Mouse (Mus musculus) lung, postnatal 0 days (tissue): ENCODE measurements around the gene Trir.

Source experiments
- CTCF ChIP-seq: IDR thresholded peaks from 2 replicates; pipeline ENCODE4 v1.5.1; 2016; ENCODE audit warnings: antibody characterized with exemption, mild to moderate bottlenecking
- EP300 ChIP-seq: IDR thresholded peaks from 2 replicates; pipeline ENCODE4 v1.6.1; 2016; ENCODE audit warnings: antibody characterized with exemption, mild to moderate bottlenecking, control low read depth

- TF ChIP-seq EP300 (no peak), CTCF (no peak)
Measured at GRCm38 (mm10) chr8:85062603-85063002, 36.0 kb downstream of the Trir start.
